Mouse (Mus musculus) layer of hippocampus, postnatal 10 days (tissue): ENCODE measurements around the gene Clcn2. TPM values are rescaled to one million over a fixed set of nuclear protein-coding genes. Genes with fewer than 3 reads are reported as not detected.

Experiments
- DNase-seq, 2 experiments: peaks; one replicate each; pipeline ENCODE4 v3.0.0; 2021; ENCODE audit warnings: low spot score in 2 of 2
- long read RNA-seq: library from polyadenylated mRNA; stranded (forward); transcript quantifications from one replicate; pipeline ENCODE4 v2.0.0, GENCODE M21; 2023
- total RNA-seq, 2 experiments: library from RNA; stranded (reverse); gene quantifications; 2 replicates each; pipeline ENCODE4 v1.2.3; 2021

Gene Clcn2
- total RNA-seq: 10 to 100 TPM; 41.4 to 50.7 TPM
- long read RNA-seq, transcript Clcn2-201 (24 exons, 3,128 nt): major isoform, 8 of 33 reads
- long read RNA-seq, partial matches to known transcripts: 3 of 33 reads
- long read RNA-seq, other reads (novel, unspliced or antisense): 22 of 33 reads

DNA sequence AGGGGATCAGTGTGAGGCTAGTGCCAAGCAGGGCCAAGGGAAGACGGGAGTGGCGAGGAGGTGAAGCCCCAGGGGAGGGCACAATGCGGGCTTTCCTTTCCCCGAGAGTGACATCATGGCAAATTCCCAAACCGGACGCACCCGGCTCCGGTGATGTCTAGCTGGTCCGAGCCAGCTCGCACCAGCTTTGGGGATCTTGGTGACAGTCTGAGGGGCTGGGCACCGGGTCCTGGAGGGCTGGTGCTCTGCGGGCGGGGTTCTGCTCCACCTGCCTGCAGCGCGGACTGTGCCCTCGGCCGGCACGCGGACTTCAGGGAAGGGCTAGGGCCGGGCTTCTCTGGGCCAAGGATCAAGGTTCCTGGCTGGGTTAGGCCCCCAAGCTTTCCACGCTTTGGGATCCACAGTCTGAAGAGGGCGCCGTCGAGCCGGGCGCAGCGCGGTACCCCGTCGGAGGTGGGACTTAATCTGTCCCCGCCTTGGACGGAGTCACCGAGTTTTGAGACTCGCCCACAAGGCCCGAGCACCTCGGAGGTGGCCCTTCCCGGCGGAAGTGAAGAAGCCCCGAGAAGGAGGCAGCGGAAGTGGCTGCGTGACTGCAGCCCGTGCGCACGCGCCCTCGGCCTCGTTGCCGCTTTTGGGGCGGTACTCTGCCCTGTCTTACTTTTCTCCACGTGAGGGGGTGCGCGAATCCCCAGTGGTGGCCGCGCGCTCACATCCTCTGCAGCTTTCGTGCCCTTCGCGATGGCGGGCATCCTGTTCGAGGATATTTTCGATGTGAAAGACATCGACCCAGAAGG lies at the start of gene Clcn2, which contains the start of gene Polr2h:
TSS of gene Clcn2 (minus strand) at position 566 of the 797 bp plus-strand sequence.
TSS of gene Polr2h (plus strand) at position 485 of the 797 bp plus-strand sequence.
- peak; percentile 96 to 98 for DNase-seq

- peak in 1 of 2 experiments; percentile 38 for DNase-seq
Observed at GRCm38 (mm10) chr16:20765244-20765643, 47.7 kb upstream of the Clcn2 start.

DNA sequence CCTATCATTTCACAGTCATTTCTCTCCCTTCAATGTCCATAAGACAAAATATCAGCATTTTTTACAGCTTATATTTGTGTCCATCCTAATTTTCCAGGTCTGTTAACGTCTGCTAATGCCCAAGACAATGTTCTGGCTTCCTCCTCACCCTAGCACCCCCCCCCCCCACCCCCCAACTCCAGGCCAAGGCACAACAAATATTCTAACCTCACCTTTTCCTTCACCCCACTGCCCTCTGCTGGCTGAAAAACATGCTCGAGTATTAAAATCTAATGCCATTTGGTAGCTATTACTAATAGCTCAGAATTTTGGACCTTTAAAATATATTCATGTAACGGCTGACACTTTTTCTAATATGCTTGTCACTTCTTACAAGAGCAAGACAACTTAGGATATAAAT lies 44.1 kb upstream of the Clcn2 start:
- peak; percentile 58 to 69 for DNase-seq

DNA sequence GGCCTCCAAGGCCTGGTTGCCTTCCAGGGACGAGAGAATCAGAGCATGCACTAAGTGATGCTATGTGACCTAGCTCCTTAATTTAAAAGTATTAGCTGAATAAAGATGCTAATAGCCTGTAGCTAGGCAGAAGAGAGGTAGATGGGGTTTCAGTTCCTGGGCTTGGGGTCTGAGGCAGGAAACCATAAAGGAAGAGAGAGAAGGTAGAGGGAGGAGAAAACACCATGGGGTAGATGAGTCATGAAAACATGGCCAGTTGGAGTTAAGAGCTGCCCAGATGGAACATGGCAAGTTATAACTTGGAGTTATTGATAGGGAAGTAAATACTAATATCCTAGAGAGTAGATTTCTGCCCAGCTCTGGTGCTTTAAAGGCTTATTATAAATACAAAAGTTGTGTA lies 39.8 kb upstream of the Clcn2 start:
- no peak for DNase-seq

GRCm38 (mm10) chr16:20756052-20756451 lies 38.5 kb upstream of the Clcn2 start:
- no peak for DNase-seq

DNA sequence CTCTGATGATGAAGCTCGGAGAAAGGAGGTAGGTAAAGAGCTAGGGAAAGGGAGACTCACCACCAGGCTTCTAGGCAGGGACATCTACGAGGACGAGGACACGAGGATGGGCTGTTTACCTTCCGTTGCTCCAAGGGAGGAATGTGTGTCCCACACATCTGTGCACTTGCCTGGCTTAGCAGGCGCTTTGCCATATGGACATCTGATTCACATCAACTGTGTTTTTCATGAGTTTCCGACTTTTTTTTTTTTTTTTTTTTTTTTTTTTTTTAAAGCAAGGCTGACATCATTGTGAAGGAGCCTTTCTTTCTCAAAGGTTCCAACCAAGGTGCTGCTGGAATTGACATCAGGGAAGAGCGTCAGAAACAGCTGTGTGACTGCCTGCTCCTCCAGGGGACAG lies 33.0 kb upstream of the Clcn2 start:
- DNase-seq: no peak

- DNase-seq: peak; percentile 66 to 70
Observed at GRCm38 (mm10) chr16:20746641-20747040, 29.1 kb upstream of the Clcn2 start.

- no peak for DNase-seq
Observed at GRCm38 (mm10) chr16:20739845-20740244, 22.3 kb upstream of the Clcn2 start.

- DNase-seq: no peak
Observed at GRCm38 (mm10) chr16:20736823-20737222, 19.3 kb upstream of the Clcn2 start.

DNA sequence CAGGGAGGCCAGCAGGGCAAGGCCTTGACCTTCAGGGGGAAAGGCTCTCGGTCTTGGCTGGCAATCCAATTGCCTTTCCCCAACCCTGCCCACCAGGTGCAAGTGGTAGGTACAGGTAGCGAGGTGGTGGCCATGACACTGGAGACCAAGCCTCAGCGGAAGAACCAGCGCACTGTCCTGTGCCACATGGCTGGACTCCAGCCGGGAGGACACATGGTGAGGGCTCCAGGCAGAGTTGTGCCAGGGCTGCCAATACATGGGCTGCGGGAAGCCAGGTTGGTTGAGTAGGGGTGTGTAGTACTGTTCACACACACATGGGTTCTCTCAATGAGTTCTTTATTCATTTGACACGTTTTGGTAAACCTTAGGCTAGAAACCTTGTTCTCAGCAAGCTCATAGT lies 18.6 kb upstream of the Clcn2 start:
- no peak for DNase-seq

- no peak for DNase-seq
Observed at GRCm38 (mm10) chr16:20735651-20736050, 18.1 kb upstream of the Clcn2 start.

DNA sequence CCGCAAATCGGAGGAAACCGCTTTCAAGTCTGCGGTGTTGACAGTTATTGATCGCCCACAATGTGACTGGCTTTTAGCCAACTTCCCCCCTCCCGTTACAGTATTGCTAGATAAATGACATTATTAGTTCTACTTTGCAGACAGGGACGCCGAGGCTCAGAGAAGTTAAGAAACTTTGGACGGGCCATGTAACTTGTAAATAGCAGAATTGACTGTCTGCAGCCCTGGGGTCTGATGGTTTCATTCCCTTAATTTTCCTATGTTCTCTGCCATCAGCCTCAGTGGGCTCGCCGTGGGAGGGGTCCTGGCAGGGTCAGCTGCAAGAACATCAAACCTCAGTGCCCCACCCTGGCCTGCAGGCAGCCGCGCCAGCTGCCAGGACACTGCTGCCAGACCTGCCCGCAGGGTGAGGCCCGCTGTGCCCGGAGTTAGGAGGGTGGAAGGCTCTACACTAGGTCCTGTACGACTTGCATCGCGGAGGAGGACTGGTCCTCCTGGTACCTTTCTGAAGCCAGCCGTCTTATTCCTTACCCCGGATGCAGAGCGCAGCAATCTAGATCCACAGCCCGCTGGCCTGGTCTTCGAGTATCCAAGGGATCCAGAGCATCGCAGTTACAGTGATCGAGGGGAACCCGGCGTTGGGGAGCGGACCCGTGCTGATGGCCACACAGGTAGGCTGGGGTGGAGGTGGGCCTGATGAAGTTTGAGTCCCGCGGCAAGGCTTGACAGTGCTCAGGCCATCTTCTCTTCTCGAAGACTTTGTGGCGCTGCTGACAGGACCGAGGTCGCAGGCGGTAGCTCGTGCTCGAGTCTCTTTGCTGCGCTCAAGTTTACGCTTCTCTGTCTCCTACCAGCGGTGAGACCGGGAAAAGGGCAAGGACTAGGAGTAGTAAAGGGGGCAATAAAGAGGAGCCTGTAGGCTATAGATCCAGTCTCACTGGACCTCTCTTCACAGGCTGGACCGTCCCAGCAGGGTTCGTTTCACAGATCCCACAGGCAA lies 16.5 kb upstream of the Clcn2 start, which contains the start of gene Thpo:
TSS of gene Thpo (minus strand) at position 781 of the 1,000 bp plus-strand sequence.
- DNase-seq: no peak

DNA sequence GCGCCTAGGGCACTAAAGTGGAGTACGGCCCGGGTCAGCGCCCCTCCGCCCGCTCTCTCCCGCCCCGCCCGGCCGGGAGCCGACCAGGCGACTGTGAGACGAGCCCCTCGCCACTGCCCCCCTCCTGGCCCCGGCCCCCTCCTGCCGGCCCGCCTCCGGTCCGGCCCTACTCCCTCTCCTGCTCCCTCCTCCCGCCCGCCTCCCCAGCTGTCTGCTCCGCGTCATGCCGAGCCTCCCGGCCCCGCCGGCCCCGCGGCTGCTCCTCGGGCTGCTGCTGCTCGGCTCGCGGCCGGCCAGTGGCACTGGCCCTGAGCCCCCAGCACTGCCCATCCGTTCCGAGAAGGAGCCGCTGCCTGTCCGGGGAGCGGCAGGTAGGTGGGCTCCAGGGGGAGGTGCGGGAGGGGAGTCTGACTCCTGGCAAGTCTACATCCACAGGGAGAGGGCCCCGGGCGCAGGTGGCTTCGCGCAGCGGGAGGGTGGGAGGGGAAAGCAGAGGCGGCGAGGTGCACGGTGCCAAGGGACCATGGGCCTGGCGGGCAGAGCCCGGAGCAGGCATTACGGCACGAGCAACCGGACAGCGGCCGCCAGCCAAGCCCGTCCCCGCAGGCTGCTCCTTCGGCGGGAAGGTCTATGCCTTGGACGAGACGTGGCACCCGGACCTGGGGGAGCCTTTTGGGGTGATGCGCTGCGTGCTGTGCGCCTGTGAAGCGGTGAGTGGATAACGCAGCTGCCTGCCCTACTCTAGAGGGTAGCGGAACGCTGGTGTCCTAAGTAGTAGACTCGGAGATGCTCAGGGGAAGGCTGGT lies 15.6 kb upstream of the Clcn2 start, which contains the start of gene Chrd:
TSS of gene Chrd (plus strand) at position 203 of the 806 bp plus-strand sequence.
- peak; percentile 66 to 75 for DNase-seq

- peak; percentile 50 to 65 for DNase-seq
Observed at GRCm38 (mm10) chr16:20732251-20732924, 14.8 kb upstream of the Clcn2 start.

GRCm38 (mm10) chr16:20731688-20732087 lies 14.1 kb upstream of the Clcn2 start:
- DNase-seq: peak in 1 of 2 experiments; percentile 17

- no peak for DNase-seq
Observed at GRCm38 (mm10) chr16:20730293-20730711, 12.8 kb upstream of the Clcn2 start.

GRCm38 (mm10) chr16:20726384-20726783 lies 8.8 kb upstream of the Clcn2 start:
- DNase-seq: no peak

DNA sequence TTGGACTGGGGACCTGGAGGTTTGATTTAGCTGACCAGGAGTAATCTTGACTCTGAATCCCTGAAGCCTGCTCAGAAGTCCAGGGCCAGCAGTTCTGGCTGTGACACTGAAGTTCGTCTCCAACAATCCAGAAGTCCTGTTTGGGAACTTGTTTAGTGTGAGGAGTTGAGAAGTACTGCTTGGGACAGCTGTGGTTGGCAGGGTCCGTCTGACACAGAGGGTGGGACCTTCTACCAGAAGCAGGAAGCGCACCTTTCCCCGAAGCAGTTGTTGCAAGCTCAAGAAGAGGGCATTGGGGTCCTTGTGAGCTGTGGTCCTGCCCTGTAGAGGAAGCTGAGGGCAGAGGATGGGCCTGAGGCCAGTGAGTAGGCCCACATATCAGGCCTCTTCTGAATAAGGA lies 8.2 kb upstream of the Clcn2 start:
- no peak for DNase-seq

GRCm38 (mm10) chr16:20725321-20725720 lies 7.8 kb upstream of the Clcn2 start:
- no peak for DNase-seq

- DNase-seq: peak; percentile 55 to 59
Observed at GRCm38 (mm10) chr16:20724338-20724748, 6.8 kb upstream of the Clcn2 start.
